Mouse (Mus musculus) heart, adult 18-20 months (tissue): ENCODE results near the gene Trpm3. TPM values are rescaled to one million over a fixed set of nuclear protein-coding genes. Genes with fewer than 3 reads are reported as not detected.

ENCODE experiments used
- DNase-seq, 2 experiments: peaks; one replicate each; pipeline ENCODE4 v3.0.0; 2021 to 2022; ENCODE audit warnings: mixed read lengths in 1 of 2
- long read RNA-seq, 2 experiments: library from polyadenylated mRNA; stranded (forward); transcript quantifications; one replicate each; pipeline ENCODE4 v2.0.0; 2021
- total RNA-seq, 2 experiments: library from RNA; stranded (reverse); gene quantifications; 2 replicates each; pipeline ENCODE4 v1.2.3; 2021

Trpm3 gene
- 1 to 10 TPM; 1.1 TPM for total RNA-seq
- long read RNA-seq, experiment 1, partial matches to known transcripts = 0 of 4 reads
- long read RNA-seq, experiment 1, other reads (novel, unspliced or antisense) = 4 of 4 reads
- long read RNA-seq, experiment 2, partial matches to known transcripts = 0 of 3 reads
- long read RNA-seq, experiment 2, other reads (novel, unspliced or antisense) = 3 of 3 reads

DNA sequence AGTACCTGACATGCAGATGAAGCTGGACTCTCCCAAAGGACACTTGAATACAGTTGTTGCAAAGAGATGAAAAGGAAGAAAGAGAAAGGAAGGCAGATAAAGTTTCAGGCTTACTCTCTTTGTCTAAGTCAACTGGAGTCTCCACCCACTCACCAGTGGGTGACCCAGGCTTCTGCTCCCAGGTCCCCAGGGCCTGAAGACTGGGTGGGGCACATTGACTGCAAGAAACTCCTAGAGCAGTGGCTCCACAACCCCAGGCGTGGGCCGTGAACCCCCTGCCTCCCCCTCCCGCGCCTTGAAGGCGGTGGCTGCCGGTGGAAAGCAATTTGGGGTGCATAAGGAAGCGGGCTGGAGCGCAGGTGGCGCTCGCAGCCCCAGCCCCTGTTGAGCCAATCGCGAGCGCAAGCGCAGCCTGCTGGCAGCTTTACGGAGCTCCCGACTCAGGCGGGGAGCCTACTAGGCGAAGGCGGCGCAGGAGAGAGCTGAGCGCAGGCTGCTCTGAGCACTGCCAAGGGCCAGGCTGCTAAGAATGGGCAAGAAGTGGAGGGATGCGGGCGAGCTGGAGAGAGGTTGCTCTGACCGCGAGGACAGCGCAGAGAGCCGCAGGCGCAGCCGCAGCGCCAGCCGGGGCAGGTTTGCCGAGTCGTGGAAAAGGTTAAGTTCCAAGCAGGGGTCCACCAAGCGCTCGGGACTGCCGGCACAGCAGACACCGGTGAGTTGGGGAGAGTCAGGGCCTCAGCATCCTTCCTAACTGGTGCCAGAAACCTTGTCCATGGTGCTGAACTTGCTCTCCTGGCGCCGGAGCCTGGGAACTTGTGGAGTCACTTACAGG lies at the start of gene Trpm3:
Gene Trpm3 (plus strand): TSS at position 457 of the 832 bp plus-strand sequence.
- DNase-seq = peak; percentile 8 to 31

DNA sequence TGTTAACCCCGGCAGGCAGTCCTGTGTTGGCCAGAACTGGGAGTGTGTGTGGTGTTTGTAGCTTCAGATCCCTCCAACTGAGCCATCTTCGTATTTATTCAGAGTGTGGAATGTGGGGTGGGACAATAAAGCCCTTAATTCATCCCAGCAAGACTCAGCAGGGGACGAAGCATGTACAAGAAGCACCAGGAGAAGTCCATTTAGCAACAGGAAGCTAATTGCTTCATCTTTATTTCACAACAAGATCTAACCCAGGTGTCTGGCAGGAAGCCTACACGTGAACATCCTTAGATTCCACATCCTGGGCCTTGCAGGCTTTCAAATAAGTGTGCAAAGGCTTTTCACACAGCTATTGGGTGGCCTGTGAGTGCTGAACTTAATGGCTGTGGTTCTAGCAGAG lies 38.3 kb upstream of the Trpm3 start:
- no peak for DNase-seq

DNA sequence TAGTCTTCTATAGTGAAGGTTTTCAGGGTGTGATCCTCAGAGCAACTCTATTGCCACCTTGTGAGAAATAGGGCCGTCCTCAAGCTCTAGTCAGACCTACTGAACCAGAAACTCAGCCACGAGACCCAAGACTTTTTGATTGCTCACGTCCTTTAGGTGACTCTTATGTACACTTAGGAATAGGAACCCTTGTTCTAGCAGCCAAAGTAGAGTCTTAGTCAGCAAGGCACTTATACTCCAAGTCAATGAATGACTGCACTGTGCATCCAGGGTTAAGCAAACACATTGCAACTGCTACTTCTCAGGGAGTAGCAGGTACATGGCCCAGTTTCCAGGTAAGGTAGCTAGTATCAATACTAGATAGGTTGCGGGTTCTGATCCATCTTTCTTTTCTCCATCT lies 35.0 kb upstream of the Trpm3 start:
- DNase-seq = no peak

DNA sequence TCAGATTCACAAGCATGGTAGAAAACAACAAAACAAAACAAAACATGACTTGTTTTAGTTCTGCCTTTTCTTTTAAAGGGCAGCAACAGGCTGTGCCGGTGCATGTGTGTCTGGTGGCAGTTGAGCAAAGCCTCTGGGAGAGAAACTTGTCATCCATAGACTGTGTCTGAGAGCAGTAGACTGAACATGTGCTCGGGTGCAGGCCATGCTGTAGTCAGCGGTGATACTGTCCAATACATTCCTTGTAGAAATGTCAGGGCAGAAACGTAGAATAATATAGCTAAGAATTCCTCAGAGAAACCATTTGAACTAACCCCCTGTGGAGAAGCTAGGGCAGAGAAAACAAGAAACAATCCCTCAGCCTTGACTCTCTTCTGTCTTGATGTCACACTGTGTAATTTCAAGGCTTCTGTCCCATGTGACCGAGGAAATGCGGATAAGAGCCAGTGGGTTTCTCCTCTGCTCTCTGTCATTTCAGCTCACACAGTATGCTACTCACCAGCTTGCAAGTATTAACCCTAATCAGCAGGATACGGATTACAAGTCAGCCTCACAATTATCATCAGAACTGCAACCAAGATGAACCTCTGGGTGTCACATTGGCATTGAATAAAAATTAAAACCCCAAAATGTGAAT lies 33.9 kb upstream of the Trpm3 start:
- DNase-seq = no peak

GRCm38 (mm10) chr19:22105648-22106047 lies 33.2 kb upstream of the Trpm3 start:
- no peak for DNase-seq

DNA sequence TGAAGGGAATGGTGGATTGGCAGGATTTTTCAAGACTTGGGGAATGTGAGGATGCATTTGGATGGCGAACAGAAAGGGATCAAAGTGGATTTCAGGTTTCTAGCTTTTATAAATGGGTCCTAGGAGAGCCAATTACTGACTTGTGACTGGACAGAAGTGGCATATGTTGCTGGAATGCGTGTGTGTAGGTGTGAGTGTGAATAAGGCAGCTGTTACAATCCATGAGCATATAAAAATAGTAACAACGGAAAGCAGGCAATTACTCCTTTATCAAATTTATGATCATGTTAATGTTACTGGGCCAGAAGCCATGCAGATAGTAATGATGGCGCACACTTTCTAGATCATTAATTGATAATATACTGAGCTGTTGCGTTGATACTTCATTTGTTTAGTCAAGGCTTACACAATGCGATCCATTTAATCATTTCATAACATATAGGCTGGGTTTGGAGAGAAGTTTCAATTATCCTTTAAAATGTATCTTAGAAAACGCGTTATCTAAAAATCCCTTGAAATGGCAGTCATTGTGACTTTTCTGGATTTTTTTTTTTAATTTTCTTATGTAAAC lies 29.9 kb upstream of the Trpm3 start:
- no peak for DNase-seq

GRCm38 (mm10) chr19:22120976-22121375 lies 17.9 kb upstream of the Trpm3 start:
- no peak for DNase-seq

- no peak for DNase-seq
Measured at GRCm38 (mm10) chr19:22121631-22122030, 17.2 kb upstream of the Trpm3 start.

GRCm38 (mm10) chr19:22132626-22133025 lies 6.2 kb upstream of the Trpm3 start:
- no peak for DNase-seq

GRCm38 (mm10) chr19:22178549-22178948 lies 39.7 kb downstream of the Trpm3 start:
- DNase-seq = no peak

- DNase-seq = peak in 1 of 2 experiments; percentile 4
Measured at GRCm38 (mm10) chr19:22179017-22179416, 40.2 kb downstream of the Trpm3 start.

- DNase-seq = no peak
Measured at GRCm38 (mm10) chr19:22180136-22180535, 41.3 kb downstream of the Trpm3 start.

GRCm38 (mm10) chr19:22189716-22190115 lies 50.9 kb downstream of the Trpm3 start:
- no peak for DNase-seq

DNA sequence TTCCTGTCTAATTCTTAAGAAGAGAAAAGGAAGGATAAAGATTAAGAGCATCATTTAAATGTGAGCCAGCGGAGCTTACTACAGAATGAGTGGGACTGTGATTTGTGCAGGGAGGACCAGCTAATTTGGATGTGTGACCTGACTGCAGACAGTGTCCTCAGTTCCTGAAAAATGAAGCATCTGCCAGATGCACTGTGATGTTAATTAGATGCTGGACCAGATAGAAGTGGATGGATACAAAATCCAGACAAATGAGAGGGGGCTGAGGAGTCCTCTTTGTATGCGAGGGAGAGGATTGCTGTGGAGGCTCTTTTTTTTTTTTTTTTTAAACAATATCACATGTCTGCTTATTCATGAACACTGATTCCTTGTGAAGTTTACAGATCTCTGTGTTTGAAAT lies 83.7 kb downstream of the Trpm3 start:
- no peak for DNase-seq

DNA sequence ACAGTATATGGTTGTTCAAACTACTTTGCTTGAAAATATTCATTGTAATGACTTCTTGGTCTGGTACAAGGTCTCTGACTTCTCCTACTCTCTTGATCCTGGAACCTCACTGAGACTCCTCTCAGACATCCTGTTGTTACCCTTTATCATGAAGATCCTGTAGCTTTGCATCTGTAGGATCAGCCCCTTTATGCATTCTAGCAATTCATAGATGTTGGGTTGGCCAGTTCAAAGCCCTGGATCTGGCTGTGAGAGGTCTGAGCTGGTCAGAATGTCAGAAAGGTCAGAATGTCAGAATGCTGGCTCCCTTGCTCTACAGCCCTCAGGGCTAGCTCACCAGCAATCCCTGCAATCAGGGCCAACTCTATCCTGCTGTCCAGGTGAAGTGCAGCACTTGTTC lies 95.3 kb downstream of the Trpm3 start:
- DNase-seq = no peak

- no peak for DNase-seq
Measured at GRCm38 (mm10) chr19:22249076-22249475, 110.2 kb downstream of the Trpm3 start.

- DNase-seq = peak; percentile 2 to 7
Measured at GRCm38 (mm10) chr19:22272916-22273315, 134.1 kb downstream of the Trpm3 start.

DNA sequence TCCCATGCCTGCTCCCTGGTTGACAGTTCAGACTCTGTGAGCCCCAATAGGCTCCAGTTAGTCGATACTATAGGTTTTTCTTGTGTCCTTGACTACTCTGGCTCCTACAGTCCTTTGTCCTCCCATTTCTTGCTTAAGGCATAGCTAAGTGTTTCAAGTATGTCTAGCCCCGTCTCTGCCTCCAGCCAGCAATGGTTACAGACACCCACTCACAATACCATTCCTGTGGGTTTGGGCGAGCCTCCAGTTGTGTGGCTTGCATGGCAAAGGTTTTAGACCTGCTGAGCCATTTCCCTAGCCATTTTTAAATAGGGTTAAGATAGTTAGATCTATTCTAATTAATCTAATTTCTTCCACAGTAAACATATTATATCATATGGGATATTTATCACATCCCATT lies 145.8 kb downstream of the Trpm3 start:
- DNase-seq = no peak

DNA sequence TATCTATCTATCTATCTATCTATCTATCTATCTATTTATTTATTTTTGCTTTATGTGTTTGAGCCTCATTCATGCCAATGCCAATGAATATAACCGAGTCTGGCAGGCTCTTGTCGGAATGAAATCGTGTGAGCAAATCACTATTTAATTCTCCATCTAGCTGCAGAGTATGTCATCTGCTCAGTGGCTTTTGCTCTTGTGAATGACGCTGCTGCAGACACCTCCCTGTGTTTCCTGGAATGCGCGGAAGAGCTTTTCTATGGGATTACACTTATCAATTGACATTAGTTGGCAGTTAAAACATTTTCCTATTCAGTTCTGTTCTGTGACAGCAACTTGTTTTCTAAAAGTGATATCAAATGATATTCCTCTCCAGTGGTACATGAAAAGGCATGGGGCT lies 153.8 kb downstream of the Trpm3 start:
- DNase-seq = no peak

GRCm38 (mm10) chr19:22300906-22301305 lies 162.1 kb downstream of the Trpm3 start:
- DNase-seq = no peak

- no peak for DNase-seq
Measured at GRCm38 (mm10) chr19:22303021-22303951, 164.4 kb downstream of the Trpm3 start.
